Mouse (Mus musculus): ENCODE results near the gene Mast4. TPM values are rescaled to one million over a fixed set of nuclear protein-coding genes. Genes with fewer than 3 reads are reported as not detected.

The Mast4 gene
- polyA plus RNA-seq, 1 experiment: 0.27 TPM

- H3K4me3 ChIP-seq (ENCODE audit: insufficient read depth, low read length): no peak overlapping the region
- no peak for TF ChIP-seq CTCF (IDR thresholded peaks at IDR 0.05; ENCODE audit: low read depth, low read length)
- TF ChIP-seq POLR2A (IDR thresholded peaks at IDR 0.05; ENCODE audit: borderline replicate concordance, low read depth, low read length): no peak
- H3K4me1 ChIP-seq (ENCODE audit: control insufficient read depth, insufficient read depth, low read length): no peaks in the 10 kb centered on the region; the same call in 1 of the 2 replicates
Observed at GRCm38 (mm10) chr13:102862981-102863380, 471.3 kb downstream of the Mast4 start.

GRCm38 (mm10) chr13:102862397-102862796 lies 471.9 kb downstream of the Mast4 start:
- no peak for TF ChIP-seq POLR2A (IDR thresholded peaks at IDR 0.05; ENCODE audit: borderline replicate concordance, low read depth, low read length)
- TF ChIP-seq CTCF (IDR thresholded peaks at IDR 0.05; ENCODE audit: low read depth, low read length): no peak
- no peaks in the 10 kb centered on the region; the same call in 1 of the 2 replicates for H3K4me1 ChIP-seq (ENCODE audit: control insufficient read depth, insufficient read depth, low read length)

More at GRCm38 (mm10) chr13:102862981-102863380, 471.3 kb downstream of the Mast4 start:
- no peak overlapping the region for H3K27ac ChIP-seq (ENCODE audit: insufficient read depth, low read depth, low read length)

GRCm38 (mm10) chr13:102860733-102861132 lies 473.6 kb downstream of the Mast4 start:
- Histone ChIP-seq H3K27ac (ENCODE audit: insufficient read depth, low read depth, low read length) (no peak overlapping the region), H3K4me1 (ENCODE audit: control insufficient read depth, insufficient read depth, low read length) (no peaks in the 10 kb centered on the region; the same call in 1 of the 2 replicates), H3K4me3 (ENCODE audit: insufficient read depth, low read length) (no peak overlapping the region)
- TF ChIP-seq POLR2A (IDR thresholded peaks at IDR 0.05; ENCODE audit: borderline replicate concordance, low read depth, low read length): no peak
- no peak for TF ChIP-seq CTCF (IDR thresholded peaks at IDR 0.05; ENCODE audit: low read depth, low read length)

More at GRCm38 (mm10) chr13:102862397-102862796, 471.9 kb downstream of the Mast4 start:
- no peak overlapping the region for H3K4me3 ChIP-seq (ENCODE audit: insufficient read depth, low read length)
- H3K27ac ChIP-seq (ENCODE audit: insufficient read depth, low read depth, low read length): no peak overlapping the region

DNA sequence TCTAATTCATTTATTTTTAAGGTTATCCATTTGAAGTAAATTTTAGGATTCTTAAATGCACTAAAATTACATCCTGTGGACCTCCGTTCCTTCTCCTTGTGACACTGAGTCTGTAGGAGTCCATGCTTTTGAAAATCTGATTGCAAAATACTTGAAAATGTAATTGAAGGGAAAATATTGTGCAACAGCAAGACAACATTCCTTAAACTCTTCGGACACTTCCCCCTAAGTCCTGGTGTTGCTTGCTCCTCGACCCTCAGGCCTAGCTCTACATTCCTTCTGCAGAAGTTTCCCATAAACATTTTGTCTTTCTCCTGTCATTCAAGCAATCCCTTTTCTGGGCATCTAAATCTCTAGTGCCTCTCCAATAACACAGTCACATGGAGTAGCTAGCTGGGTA lies 474.2 kb downstream of the Mast4 start:
- Histone ChIP-seq H3K4me1 (ENCODE audit: control insufficient read depth, insufficient read depth, low read length) (no peaks in the 10 kb centered on the region; the same call in 1 of the 2 replicates), H3K4me3 (ENCODE audit: insufficient read depth, low read length) (no peak overlapping the region), H3K27ac (ENCODE audit: insufficient read depth, low read depth, low read length) (no peak overlapping the region)
- TF ChIP-seq CTCF (IDR thresholded peaks at IDR 0.05; ENCODE audit: low read depth, low read length) (no peak), POLR2A (IDR thresholded peaks at IDR 0.05; ENCODE audit: borderline replicate concordance, low read depth, low read length) (no peak)

DNA sequence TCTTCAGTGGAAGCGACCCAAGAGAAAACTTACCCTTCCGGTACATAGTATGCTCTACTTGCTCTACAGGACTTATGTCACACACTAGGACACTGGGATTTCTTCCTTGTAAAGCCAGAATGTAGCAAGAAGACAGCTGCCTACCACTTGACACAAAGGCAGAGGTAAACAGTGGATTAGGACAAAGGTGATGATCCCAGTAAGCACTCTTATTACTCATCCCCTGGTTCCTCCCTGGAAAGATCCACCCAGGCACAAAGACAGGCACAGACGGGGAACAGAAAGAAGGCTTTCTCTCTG lies 476.8 kb downstream of the Mast4 start:
- no peak overlapping the region for H3K27ac ChIP-seq (ENCODE audit: insufficient read depth, low read depth, low read length)
- no peaks in the 10 kb centered on the region; the same call in 1 of the 2 replicates for H3K4me1 ChIP-seq (ENCODE audit: control insufficient read depth, insufficient read depth, low read length)
- no peak for TF ChIP-seq CTCF (IDR thresholded peaks at IDR 0.05; ENCODE audit: low read depth, low read length)
- no peak for TF ChIP-seq POLR2A (IDR thresholded peaks at IDR 0.05; ENCODE audit: borderline replicate concordance, low read depth, low read length)
- H3K4me3 ChIP-seq (ENCODE audit: insufficient read depth, low read length): no peak overlapping the region

DNA sequence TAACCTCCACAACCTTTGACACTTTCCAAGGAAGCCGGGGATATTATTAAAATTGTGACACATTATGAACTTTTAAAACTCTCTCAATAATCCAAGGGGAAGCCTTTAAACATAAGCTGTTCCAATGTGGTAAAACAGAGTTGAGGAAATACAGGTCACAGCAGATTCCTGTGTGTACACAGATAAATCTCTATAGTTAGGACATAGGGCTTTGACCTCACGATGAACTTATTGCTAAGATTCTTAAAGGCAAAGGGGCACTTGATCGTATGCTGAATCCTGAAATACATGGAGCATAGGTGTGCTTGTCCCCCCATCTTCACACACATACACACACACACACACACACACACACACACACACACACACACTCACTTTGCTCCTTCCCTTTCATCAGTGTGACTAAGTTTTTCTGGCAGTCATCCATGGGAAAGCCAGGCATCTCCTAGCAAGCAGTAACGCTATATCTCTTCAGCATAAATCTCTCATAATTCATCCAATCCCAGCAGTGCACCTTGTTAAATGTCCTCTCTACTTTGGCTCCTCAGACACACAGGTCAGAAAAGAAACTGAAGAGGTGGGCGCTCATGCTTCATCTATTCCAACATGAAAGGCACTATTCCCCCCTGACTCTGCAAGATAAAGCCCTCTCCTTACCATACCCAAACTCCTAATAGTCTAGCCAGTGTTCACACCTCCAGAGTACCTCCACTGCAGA lies 477.3 kb downstream of the Mast4 start:
- no peak overlapping the region for H3K27ac ChIP-seq (ENCODE audit: insufficient read depth, low read depth, low read length)
- no peak for TF ChIP-seq POLR2A (IDR thresholded peaks at IDR 0.05; ENCODE audit: borderline replicate concordance, low read depth, low read length)
- no peak overlapping the region for H3K4me3 ChIP-seq (ENCODE audit: insufficient read depth, low read length)
- H3K4me1 ChIP-seq (ENCODE audit: control insufficient read depth, insufficient read depth, low read length): no peaks in the 10 kb centered on the region; the same call in 1 of the 2 replicates

GRCm38 (mm10) chr13:102852865-102853264 lies 481.4 kb downstream of the Mast4 start:
- Histone ChIP-seq H3K27ac (ENCODE audit: insufficient read depth, low read depth, low read length) (no peak overlapping the region), H3K4me3 (ENCODE audit: insufficient read depth, low read length) (no peak overlapping the region), H3K4me1 (ENCODE audit: control insufficient read depth, insufficient read depth, low read length) (no peaks in the 10 kb centered on the region)
- TF ChIP-seq CTCF (IDR thresholded peaks at IDR 0.05; ENCODE audit: low read depth, low read length) (no peak), POLR2A (IDR thresholded peaks at IDR 0.05; ENCODE audit: borderline replicate concordance, low read depth, low read length) (no peak)

- Histone ChIP-seq H3K27ac (ENCODE audit: insufficient read depth, low read depth, low read length) (no peak overlapping the region), H3K4me3 (ENCODE audit: insufficient read depth, low read length) (no peak overlapping the region), H3K4me1 (ENCODE audit: control insufficient read depth, insufficient read depth, low read length) (no peaks in the 10 kb centered on the region)
- no peak for TF ChIP-seq CTCF (IDR thresholded peaks at IDR 0.05; ENCODE audit: low read depth, low read length)
- no peak for TF ChIP-seq POLR2A (IDR thresholded peaks at IDR 0.05; ENCODE audit: borderline replicate concordance, low read depth, low read length)
Observed at GRCm38 (mm10) chr13:102851253-102851652, 483.0 kb downstream of the Mast4 start.

DNA sequence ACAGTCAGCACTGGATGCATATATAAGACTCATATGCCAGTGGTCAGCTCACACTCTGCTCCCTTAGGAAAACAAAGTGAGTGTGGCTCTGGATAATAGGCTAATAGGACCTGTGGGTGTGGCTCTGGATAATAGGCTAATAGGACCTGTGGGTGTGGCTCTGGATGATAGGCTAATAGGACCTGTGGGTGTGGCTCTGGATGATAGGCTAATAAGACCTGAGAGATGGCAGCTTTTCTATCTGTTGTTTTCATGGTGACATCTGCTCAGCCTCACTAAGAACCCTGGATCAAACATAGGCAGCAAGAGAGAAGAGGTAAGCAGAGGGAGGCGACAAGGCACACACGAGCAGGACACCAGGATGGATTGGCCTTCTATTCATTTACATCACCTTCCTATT lies 483.7 kb downstream of the Mast4 start:
- H3K4me1 ChIP-seq (ENCODE audit: control insufficient read depth, insufficient read depth, low read length): no peaks in the 10 kb centered on the region
- no peak overlapping the region for H3K27ac ChIP-seq (ENCODE audit: insufficient read depth, low read depth, low read length)
- TF ChIP-seq CTCF (IDR thresholded peaks at IDR 0.05; ENCODE audit: low read depth, low read length) (no peak), POLR2A (IDR thresholded peaks at IDR 0.05; ENCODE audit: borderline replicate concordance, low read depth, low read length) (no peak)
- no peak overlapping the region for H3K4me3 ChIP-seq (ENCODE audit: insufficient read depth, low read length)

DNA sequence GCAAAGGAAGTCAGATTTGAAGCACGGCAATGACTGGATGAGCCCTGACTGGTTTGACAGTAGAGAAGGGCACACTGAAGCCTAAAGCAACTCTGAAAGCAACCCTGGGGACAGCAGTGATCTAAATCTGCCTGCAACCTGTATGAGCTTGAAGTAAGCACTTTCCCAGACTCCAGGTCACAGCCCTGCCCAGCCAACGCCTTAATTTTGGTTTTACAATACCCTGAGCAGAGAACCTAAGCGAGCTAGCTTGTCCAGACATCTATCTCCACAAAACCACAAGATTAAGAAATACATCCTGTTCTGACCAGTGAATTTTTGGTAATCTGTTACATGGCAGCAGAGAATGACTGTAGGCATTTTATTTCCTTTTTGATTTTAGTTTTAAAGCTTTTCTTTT lies 485.2 kb downstream of the Mast4 start:
- no peak overlapping the region for H3K27ac ChIP-seq (ENCODE audit: insufficient read depth, low read depth, low read length)
- H3K4me3 ChIP-seq (ENCODE audit: insufficient read depth, low read length): no peak overlapping the region
- no peaks in the 10 kb centered on the region for H3K4me1 ChIP-seq (ENCODE audit: control insufficient read depth, insufficient read depth, low read length)
- TF ChIP-seq CTCF (IDR thresholded peaks at IDR 0.05; ENCODE audit: low read depth, low read length) (no peak), POLR2A (IDR thresholded peaks at IDR 0.05; ENCODE audit: borderline replicate concordance, low read depth, low read length) (no peak)
